Mouse (Mus musculus) frontal cortex, adult (tissue): ENCODE data around the gene Fbln2.
"Not testable (repeated sequence)": the region's sequence is repeated elsewhere in the genome, so short reads cannot be mapped to it uniquely, and the experiment has no call there.

Source experiments
- ATAC-seq: cut with Nextera tagmentation; 2 replicates; pipeline ENCODE4 v1.9.2; 2017; ENCODE audit warnings: mild to moderate bottlenecking, moderate library complexity, mixed read lengths; ENCODE audit not compliant: low TSS enrichment

Fbln2 gene

GRCm38 (mm10) chr6:91212155-91212554 is at the start of gene Fbln2:
Gene Fbln2, plus strand, starts transcription at chr6:91212455.
- not testable (repeated sequence) for ATAC-seq

- ATAC-seq: no peak
These were observed 48.9 kb upstream of the Fbln2 start for GRCm38 (mm10) chr6:91163195-91163911.

- ATAC-seq: 0 out of 2 replicates have a peak, but pooled peaks have one; percentile 28
These were observed 47.7 kb upstream of the Fbln2 start for GRCm38 (mm10) chr6:91164584-91164983.

- peak; percentile 73 for ATAC-seq
These were observed 47.0 kb upstream of the Fbln2 start for GRCm38 (mm10) chr6:91165210-91165609.

- ATAC-seq: no peak
These were observed 44.4 kb upstream of the Fbln2 start for GRCm38 (mm10) chr6:91167828-91168227.

GRCm38 (mm10) chr6:91169129-91169528 is 43.1 kb upstream of the Fbln2 start:
- no peak for ATAC-seq

GRCm38 (mm10) chr6:91171396-91171895 is 40.8 kb upstream of the Fbln2 start:
- ATAC-seq: no peak

- ATAC-seq: no peak
These were observed 39.9 kb upstream of the Fbln2 start for GRCm38 (mm10) chr6:91172381-91172780.

- peak; percentile 56 for ATAC-seq
These were observed 38.9 kb upstream of the Fbln2 start for GRCm38 (mm10) chr6:91173221-91173880.

GRCm38 (mm10) chr6:91174211-91174610 is 38.0 kb upstream of the Fbln2 start:
- no peak for ATAC-seq

GRCm38 (mm10) chr6:91180767-91181171 is 31.5 kb upstream of the Fbln2 start:
- ATAC-seq: peak; percentile 41; the same call in 1 of the 2 replicates

GRCm38 (mm10) chr6:91181320-91181719 is 30.9 kb upstream of the Fbln2 start:
- ATAC-seq: no peak

- ATAC-seq: no peak
These were observed 30.2 kb upstream of the Fbln2 start for GRCm38 (mm10) chr6:91182075-91182490.

- no peak for ATAC-seq
These were observed 29.2 kb upstream of the Fbln2 start for GRCm38 (mm10) chr6:91183041-91183440.

- no peak for ATAC-seq
These were observed 28.3 kb upstream of the Fbln2 start for GRCm38 (mm10) chr6:91183980-91184379.

GRCm38 (mm10) chr6:91184776-91185175 is 27.5 kb upstream of the Fbln2 start:
- no peak for ATAC-seq

- no peak for ATAC-seq
These were observed 26.8 kb upstream of the Fbln2 start for GRCm38 (mm10) chr6:91185502-91185901.

GRCm38 (mm10) chr6:91186161-91186931 is 25.9 kb upstream of the Fbln2 start:
- no peak for ATAC-seq

GRCm38 (mm10) chr6:91186934-91187333 is 25.3 kb upstream of the Fbln2 start:
- ATAC-seq: no peak

- 0 out of 2 replicates have a peak, but pooled peaks have one; percentile 23 for ATAC-seq
These were observed 24.4 kb upstream of the Fbln2 start for GRCm38 (mm10) chr6:91187871-91188270.

GRCm38 (mm10) chr6:91189971-91190370 is 22.3 kb upstream of the Fbln2 start:
- ATAC-seq: no peak

- ATAC-seq: no peak
These were observed 20.8 kb upstream of the Fbln2 start for GRCm38 (mm10) chr6:91191465-91191864.
